Mouse (Mus musculus) erythroblast, embryonic 14.5 days (primary cell): ENCODE measurements around the gene Barx2.

Source experiments
- GATA1 ChIP-seq: IDR thresholded peaks from 2 replicates; pipeline ENCODE4 v1.6.1; 2012; ENCODE audit warnings: low read length, inconsistent platforms, mixed read lengths
- TAL1 ChIP-seq: IDR thresholded peaks from 3 replicates; pipeline ENCODE4 v1.6.1; 2012; ENCODE audit warnings: low read length, inconsistent platforms, mixed read lengths

- TF ChIP-seq TAL1, result no peak
- TF ChIP-seq GATA1, result no peak
These were observed 37.2 kb upstream of the Barx2 start for GRCm38 (mm10) chr9:31950506-31950905.
